Mouse (Mus musculus) bone marrow, adult 2 months (tissue): ENCODE results near the gene Cpox.

Experiments
- CTCF ChIP-seq: fragments of 200-500 bp; IDR thresholded peaks from 2 replicates; pipeline ENCODE4 v1.5.1; 2011; ENCODE audit warnings: low read length, control low read depth; ENCODE audit not compliant: control insufficient read depth, insufficient read depth
- POLR2A ChIP-seq: fragments of 200-500 bp; IDR thresholded peaks from 2 replicates; pipeline ENCODE4 v1.6.1; 2011; ENCODE audit warnings: low read depth, mild to moderate bottlenecking, control low read depth, low read length, borderline replicate concordance; ENCODE audit not compliant: control insufficient read depth

DNA sequence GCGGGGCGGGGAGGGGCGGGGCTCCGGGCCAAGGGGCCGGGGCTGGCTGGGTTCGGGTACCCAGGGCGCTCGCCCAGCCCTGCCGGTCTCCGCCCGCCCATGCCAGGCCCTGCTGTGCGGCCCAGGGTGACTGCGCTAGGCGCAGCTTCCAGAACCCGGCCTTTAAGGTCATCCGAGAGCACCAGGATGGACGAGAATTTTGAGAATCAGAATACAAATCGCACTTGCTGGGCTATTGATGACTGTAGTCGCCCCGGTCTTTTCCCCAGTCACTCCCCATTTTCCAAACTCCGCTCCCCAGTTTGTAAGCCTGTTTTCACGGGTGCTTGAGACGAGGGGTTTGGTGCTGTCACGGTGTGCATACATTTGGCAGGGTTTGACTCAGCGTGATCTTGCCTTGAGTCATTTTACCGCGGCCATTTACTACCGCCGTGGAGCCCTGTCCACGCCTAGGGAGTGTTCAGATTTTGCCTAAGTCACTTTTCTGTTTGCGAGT is 58.1 kb downstream of the Cpox start:
- TF ChIP-seq POLR2A (no peak), CTCF (no peak)
